Mouse (Mus musculus): ENCODE data around the gene Fam71e2. TPM values are rescaled to one million over a fixed set of nuclear protein-coding genes. Genes with fewer than 3 reads are reported as not detected.

The Fam71e2 gene
- polyA plus RNA-seq, 1 experiment from 2014 or later = not detected

DNA sequence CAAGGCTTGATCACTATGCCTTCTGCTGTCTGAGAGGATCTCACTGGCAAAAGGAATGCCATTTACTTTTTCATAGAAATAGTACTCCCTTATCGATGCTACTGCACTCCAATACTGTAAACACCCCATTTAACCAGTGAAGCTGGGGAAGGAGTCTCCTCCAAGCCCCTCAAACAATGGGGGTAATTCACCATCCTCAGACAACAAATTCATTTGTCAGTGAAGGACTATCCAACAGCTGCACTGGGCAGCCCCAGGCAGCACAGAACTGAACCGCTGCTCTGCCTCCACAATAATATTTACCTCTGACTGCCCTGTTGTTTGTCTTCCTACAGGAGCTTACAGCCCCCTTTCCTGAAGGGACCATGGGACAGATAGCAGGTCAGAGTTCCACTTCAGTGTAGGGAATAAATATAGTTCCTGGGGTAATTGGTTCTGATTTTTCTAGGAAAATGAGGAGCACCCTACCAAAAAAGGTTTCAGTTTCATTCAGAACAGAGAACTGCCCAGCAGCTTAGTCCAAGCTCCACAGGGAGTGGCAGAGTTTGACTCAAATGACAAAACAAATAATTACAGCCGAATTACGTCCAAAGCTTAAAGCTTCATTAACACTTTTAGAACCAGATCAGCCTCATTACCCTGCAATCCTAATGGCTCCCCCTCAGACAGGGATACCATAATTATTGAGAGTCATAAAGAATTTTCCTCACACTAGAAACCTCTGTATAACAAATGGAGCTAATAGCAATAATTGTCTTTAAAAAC, 6.0 kb downstream of the Fam71e2 start:
- 0 out of 2 replicates have a peak overlapping the region, but pooled peaks have one; percentile 6 for H3K4me2 ChIP-seq

GRCm38 (mm10) chr7:4759670-4760069, 11.4 kb downstream of the Fam71e2 start:
- peaks cover 2% of the 10 kb centered on the region for H3K4me1 ChIP-seq
- H3K36me3 ChIP-seq (replicated peaks) = no peaks in the 10 kb centered on the region
- WGBS = 50% methylated on average over 1 of the region's 1 CpGs
- no peak overlapping the region for H3K9ac ChIP-seq
- H3K27me3 ChIP-seq = peaks cover 13% of the 10 kb centered on the region
- H3K4me3 ChIP-seq (replicated peaks) = no peak overlapping the region
- peaks cover 8% of the 10 kb centered on the region; the same call in 1 of the 2 replicates for H3K9me3 ChIP-seq
- no peak overlapping the region for H3K27ac ChIP-seq
- ATAC-seq (ENCODE audit: low FRiP score) = no peak
- H3K4me2 ChIP-seq = no peak overlapping the region

More for the DNA sequence above, 6.0 kb downstream of the Fam71e2 start:
- no peak overlapping the region for H3K4me3 ChIP-seq (replicated peaks)
- no peak overlapping the region for H3K27ac ChIP-seq
- no peaks in the 10 kb centered on the region for H3K9me3 ChIP-seq
- H3K4me1 ChIP-seq = peaks cover 16% of the 10 kb centered on the region
- no peak for ATAC-seq (ENCODE audit: low FRiP score)
- no peaks in the 10 kb centered on the region for H3K36me3 ChIP-seq (replicated peaks)
- no peak overlapping the region for H3K9ac ChIP-seq
- 5% methylated on average over 4 of the region's 4 CpGs for WGBS
- peaks cover 5% of the 10 kb centered on the region for H3K27me3 ChIP-seq

DNA sequence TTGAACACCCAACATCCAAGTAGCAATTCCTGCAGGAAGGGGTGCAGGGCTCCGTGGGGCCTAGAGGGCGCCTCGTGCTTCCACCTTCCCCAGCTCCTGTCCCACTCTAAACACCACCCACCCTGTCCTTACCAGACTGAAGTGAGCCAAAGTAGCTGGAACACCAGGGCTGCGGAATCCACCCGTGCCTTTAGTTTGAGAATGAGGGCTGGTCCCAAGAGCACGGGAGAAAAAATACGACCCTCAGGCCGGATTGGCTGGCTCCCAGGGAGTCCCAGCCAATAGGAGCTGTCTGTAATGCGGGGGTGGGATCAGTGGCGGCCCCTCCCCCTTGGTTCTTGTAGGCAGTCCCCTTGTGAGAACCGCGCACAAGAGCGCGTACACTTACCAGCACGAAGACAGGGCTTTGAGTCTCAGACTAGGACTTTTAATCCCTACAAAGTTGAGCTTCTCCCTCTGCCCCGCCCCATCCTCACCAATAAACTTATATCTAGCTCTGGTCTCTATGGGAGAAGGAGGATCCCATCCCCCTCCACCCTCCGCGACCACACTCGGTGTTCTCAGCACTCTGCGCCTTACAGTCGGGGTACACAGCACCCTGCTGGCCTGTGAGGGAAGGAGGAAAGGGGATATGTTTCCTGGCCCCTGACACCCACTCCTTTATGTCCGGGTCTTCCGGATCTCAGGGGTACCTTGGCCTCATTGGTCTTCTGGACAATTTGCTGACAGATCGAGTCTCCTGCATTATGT, 18.1 kb downstream of the Fam71e2 start, which contains the start of gene Cox6b2:
Cox6b2 (minus strand) TSS at position 274 of the 750 bp plus-strand sequence.
- peaks cover 8% of the 10 kb centered on the region; the same call in 1 of the 2 replicates for H3K9me3 ChIP-seq
- 3% methylated on average over 24 of the region's 24 CpGs for WGBS
- ATAC-seq (ENCODE audit: low FRiP score) = peak; percentile 92
- peak within 1 kb of the TSS; percentile 33 for H3K4me3 ChIP-seq (replicated peaks)
- H3K9ac ChIP-seq = peak within 1 kb of the TSS; percentile 27
- H3K36me3 ChIP-seq (replicated peaks) = peaks cover 4% of the 10 kb centered on the region; the same call in 1 of the 2 replicates
- peaks cover 14% of the 10 kb centered on the region for H3K27me3 ChIP-seq
- H3K27ac ChIP-seq = peak within 1 kb of the TSS; percentile 27; the same call in 1 of the 2 replicates
- peak within 1 kb of the TSS; percentile 53 for H3K4me2 ChIP-seq
- H3K4me1 ChIP-seq = peaks cover 18% of the 10 kb centered on the region

GRCm38 (mm10) chr7:4751971-4752820, 18.9 kb downstream of the Fam71e2 start:
- peak overlapping the region; percentile 27 for H3K9ac ChIP-seq
- H3K4me1 ChIP-seq = peaks cover 18% of the 10 kb centered on the region
- peaks cover 10% of the 10 kb centered on the region for H3K27me3 ChIP-seq
- H3K9me3 ChIP-seq = peaks cover 8% of the 10 kb centered on the region; the same call in 1 of the 2 replicates
- H3K4me3 ChIP-seq (replicated peaks) = peak overlapping the region; percentile 33
- H3K36me3 ChIP-seq (replicated peaks) = peaks cover 4% of the 10 kb centered on the region; the same call in 1 of the 2 replicates
- H3K4me2 ChIP-seq = peak overlapping the region; percentile 53
- under 1% methylated on average over 30 of the region's 30 CpGs for WGBS
- H3K27ac ChIP-seq = peak overlapping the region; percentile 27; the same call in 1 of the 2 replicates
- peak; percentile 79 for ATAC-seq (ENCODE audit: low FRiP score)

DNA sequence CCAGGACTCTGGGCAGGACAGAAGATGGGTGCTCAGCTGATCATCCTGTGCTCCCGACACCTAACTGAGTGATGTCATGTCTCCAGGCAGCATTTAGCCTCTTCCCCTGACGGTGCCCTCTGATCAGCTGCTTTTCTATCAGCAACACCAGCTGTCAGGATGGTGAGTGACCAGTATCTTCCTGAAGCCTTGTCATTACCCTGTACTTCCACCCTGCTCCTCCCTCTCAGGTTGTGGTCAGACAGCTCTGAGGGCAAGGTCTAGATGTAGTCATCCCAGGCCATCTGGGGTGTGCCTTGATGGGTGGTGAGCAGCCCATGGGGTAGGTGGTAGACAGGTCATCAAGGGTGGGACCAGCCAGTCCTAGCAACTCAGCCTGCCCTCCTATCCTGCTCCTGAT, 21.9 kb downstream of the Fam71e2 start:
- peaks cover 21% of the 10 kb centered on the region for H3K36me3 ChIP-seq (replicated peaks)
- H3K27ac ChIP-seq = no peak overlapping the region
- 83% methylated on average over 2 of the region's 2 CpGs for WGBS
- peaks cover 6% of the 10 kb centered on the region for H3K27me3 ChIP-seq
- no peak overlapping the region for H3K4me3 ChIP-seq (replicated peaks)
- H3K4me2 ChIP-seq = no peak overlapping the region
- no peak for ATAC-seq (ENCODE audit: low FRiP score)
- peaks cover 30% of the 10 kb centered on the region for H3K4me1 ChIP-seq
- H3K9ac ChIP-seq = no peak overlapping the region
- no peaks in the 10 kb centered on the region for H3K9me3 ChIP-seq

GRCm38 (mm10) chr7:4748321-4748720, 22.8 kb downstream of the Fam71e2 start:
- Histone ChIP-seq H3K36me3 (replicated peaks) (peaks cover 23% of the 10 kb centered on the region), H3K4me3 (replicated peaks) (no peak overlapping the region), H3K4me2 (no peak overlapping the region), H3K27me3 (0 out of 2 replicates have a peak, but pooled peaks cover 3% of the 10 kb centered on the region), H3K4me1 (peaks cover 31% of the 10 kb centered on the region), H3K9me3 (no peaks in the 10 kb centered on the region), H3K27ac (no peak overlapping the region), H3K9ac (no peak overlapping the region)
- 80% methylated on average over 4 of the region's 4 CpGs for WGBS
- ATAC-seq (ENCODE audit: low FRiP score) = no peak

DNA sequence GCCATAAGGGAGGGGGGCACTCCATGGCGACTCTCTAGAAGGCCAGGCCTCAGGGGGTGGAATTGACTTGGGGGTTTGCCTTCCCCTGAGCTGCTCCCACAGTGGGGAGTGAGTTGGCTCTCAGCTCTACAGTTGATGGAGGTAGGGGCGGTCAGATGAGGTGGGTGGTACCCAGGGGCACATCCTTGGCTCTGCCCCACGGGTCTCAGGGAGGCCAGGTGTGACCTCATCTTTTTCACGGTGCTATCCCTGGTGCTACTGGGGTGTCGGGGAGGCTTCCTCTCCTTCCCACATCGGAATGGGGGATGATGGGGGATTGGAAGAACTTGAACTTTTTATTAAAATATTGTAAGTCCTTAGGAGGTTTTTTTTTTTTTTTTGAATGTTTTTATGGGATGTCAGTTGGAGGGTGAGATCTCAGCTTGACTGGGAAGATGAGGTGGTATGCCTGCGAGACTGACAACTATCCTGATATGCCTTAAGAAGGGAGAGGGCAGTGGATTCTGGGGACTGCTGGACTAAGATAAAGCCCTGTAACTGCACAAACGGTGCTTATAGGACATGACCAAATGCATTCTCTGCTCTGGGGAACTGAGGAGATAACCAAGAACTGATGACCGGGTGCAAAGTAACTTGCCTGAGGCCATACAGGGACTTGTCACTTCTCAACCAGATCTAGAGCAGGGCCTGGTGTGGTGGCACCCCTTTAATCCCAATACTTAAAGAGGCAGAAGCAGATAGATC, 23.8 kb downstream of the Fam71e2 start:
- no peak overlapping the region for H3K27ac ChIP-seq
- 0 out of 2 replicates have a peak, but pooled peaks cover under 1% of the 10 kb centered on the region for H3K27me3 ChIP-seq
- no peak for ATAC-seq (ENCODE audit: low FRiP score)
- H3K4me2 ChIP-seq = no peak overlapping the region
- peaks cover 33% of the 10 kb centered on the region for H3K4me1 ChIP-seq
- no peak overlapping the region for H3K4me3 ChIP-seq (replicated peaks)
- no peak overlapping the region for H3K9ac ChIP-seq
- 75% methylated on average over 9 of the region's 9 CpGs for WGBS
- H3K36me3 ChIP-seq (replicated peaks) = peaks cover 30% of the 10 kb centered on the region
- H3K9me3 ChIP-seq = no peaks in the 10 kb centered on the region

DNA sequence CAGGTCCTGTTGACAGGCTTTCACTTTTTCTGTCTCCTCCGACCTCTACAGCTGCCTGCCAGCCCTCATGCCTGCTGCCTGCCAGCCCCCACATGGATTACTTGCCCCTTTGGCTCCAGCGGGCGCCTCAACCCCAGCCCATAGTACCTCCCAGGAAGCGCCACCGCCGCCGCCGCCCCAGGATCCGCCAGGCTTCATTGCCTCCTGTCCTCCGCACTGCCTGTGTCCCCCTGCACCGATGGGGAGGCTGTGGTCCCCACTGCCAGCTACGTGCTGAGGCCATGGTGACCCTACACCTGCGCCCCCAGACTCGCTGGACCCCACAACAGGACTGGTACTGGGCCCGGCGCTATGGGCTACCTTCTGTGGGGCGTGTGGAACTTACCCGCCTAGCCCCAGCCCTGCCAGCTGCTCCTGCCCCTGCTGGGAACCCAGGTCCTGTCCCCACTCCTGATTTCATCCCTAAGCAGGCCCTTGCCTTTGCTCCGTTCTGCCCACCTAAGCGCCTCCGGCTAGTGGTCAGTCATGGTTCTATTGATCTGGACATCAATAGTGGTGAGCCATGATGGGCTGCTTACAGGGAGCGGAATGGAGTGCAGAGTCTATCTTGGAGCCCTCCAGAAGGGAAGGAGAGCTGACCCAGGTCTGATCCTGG, 24.6 kb downstream of the Fam71e2 start:
- no peak overlapping the region for H3K9ac ChIP-seq
- 84% methylated on average over 22 of the region's 22 CpGs for WGBS
- H3K4me2 ChIP-seq = no peak overlapping the region
- H3K36me3 ChIP-seq (replicated peaks) = peaks cover 34% of the 10 kb centered on the region
- H3K27me3 ChIP-seq = no peaks in the 10 kb centered on the region
- no peak for ATAC-seq (ENCODE audit: low FRiP score)
- no peak overlapping the region for H3K4me3 ChIP-seq (replicated peaks)
- H3K27ac ChIP-seq = no peak overlapping the region
- no peaks in the 10 kb centered on the region for H3K9me3 ChIP-seq
- peaks cover 33% of the 10 kb centered on the region for H3K4me1 ChIP-seq

- Histone ChIP-seq H3K4me3 (replicated peaks) (no peak overlapping the region), H3K36me3 (replicated peaks) (peaks cover 34% of the 10 kb centered on the region), H3K9me3 (no peaks in the 10 kb centered on the region), H3K27me3 (no peaks in the 10 kb centered on the region), H3K4me2 (no peak overlapping the region), H3K4me1 (peaks cover 44% of the 10 kb centered on the region), H3K9ac (no peak overlapping the region), H3K27ac (no peak overlapping the region)
- WGBS = 98% methylated on average over 5 of the region's 6 CpGs
- no peak for ATAC-seq (ENCODE audit: low FRiP score)
Measured at GRCm38 (mm10) chr7:4744886-4745285, 26.2 kb downstream of the Fam71e2 start.

GRCm38 (mm10) chr7:4743354-4743753, 27.7 kb downstream of the Fam71e2 start:
- no peak overlapping the region for H3K4me3 ChIP-seq (replicated peaks)
- H3K27ac ChIP-seq = no peak overlapping the region
- peaks cover 53% of the 10 kb centered on the region for H3K4me1 ChIP-seq
- WGBS = 75% methylated on average over 2 of the region's 2 CpGs
- peaks cover 31% of the 10 kb centered on the region for H3K36me3 ChIP-seq (replicated peaks)
- H3K27me3 ChIP-seq = no peaks in the 10 kb centered on the region
- no peak for ATAC-seq (ENCODE audit: low FRiP score)
- no peak overlapping the region for H3K4me2 ChIP-seq
- no peak overlapping the region for H3K9ac ChIP-seq
- no peaks in the 10 kb centered on the region for H3K9me3 ChIP-seq

DNA sequence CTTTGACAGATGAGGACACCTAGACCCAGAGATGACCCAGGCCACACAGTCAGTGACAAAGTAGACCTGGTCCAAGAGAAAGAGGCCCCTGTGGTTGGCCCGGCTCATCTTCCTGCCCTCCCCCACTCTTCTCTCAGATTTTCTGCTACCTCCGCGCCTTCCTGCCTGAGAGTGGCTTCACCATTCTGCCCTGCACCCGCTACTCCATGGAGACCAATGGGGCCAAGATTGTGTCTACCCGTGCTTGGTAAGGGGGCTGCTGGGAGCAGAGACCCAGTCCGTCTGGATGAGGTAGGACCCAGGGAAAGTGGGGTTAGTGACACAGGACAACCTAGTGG, 28.7 kb downstream of the Fam71e2 start:
- peaks cover 31% of the 10 kb centered on the region for H3K36me3 ChIP-seq (replicated peaks)
- no peak for ATAC-seq (ENCODE audit: low FRiP score)
- H3K27me3 ChIP-seq = no peaks in the 10 kb centered on the region
- WGBS = 85% methylated on average over 6 of the region's 6 CpGs
- H3K4me3 ChIP-seq (replicated peaks) = no peak overlapping the region
- peaks cover 53% of the 10 kb centered on the region for H3K4me1 ChIP-seq
- no peak overlapping the region for H3K9ac ChIP-seq
- no peaks in the 10 kb centered on the region for H3K9me3 ChIP-seq
- no peak overlapping the region for H3K27ac ChIP-seq
- H3K4me2 ChIP-seq = peak overlapping the region; percentile 92; the same call in 1 of the 2 replicates
